Comparison of ENCODE assay signal across 9 mouse cellular contexts in the genomic region with DNA sequence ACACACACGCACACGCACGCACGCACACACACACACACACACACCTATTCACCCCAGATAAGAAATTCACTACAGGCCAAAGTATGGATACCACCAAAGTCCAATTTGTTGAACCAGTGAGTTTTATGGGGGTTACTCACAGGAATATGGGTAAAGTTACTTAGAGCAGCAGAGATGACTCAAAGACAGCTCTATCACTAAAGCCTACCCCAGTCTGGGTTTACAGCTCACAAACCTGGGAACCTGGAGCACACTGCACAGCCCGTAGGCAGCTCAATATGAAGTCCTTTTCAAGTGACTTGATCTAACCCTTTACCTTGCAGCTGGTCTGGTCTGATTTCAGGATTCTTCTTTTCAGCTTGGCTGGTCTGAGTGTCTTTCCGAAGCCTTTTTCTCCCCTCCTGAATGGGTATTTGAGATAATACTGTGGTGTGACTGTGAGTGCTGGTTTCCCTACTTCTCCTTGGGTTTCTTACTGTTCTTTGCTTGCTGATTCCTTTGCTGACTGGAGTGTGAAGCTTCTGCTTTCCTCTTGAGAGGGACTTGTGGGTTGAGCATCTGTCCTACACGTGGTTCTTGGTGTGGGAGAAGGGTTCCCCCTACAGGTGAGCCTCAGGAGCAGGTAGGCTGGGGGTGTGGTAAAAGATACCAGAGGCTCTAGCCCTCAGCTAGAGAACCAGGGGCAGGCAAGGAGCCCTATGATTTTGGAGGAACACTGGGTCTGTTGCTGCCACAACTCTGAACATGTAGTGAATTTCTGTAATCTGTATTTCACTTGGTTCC. TPM values are rescaled to one million over a fixed set of nuclear protein-coding genes. Genes with fewer than 3 reads are reported as not detected.
A peak's percentile ranks its signal among the peaks of the same experiment; 100 is the strongest.
DNase-seq lines count a peak whose midpoint lies in the region; ATAC-seq and TF ChIP-seq lines count a peak whose summit lies in the region.
"Had no signal": no experiment of that assay in that cellular context is flagged by ENCODE, and none has a peak within 500 bp of the region (broad histone marks: within the 10 kb centered on the region; RNA-seq: fewer than 3 reads in every experiment).

No protein-coding gene starts in this region.

- H3K27ac ChIP-seq in layer of hippocampus, adult 2 months, result no peak overlapping the region
- H3K27ac ChIP-seq: embryonic facial prominence, embryonic 15.5 days had no signal

- peak; percentile 95 for ATAC-seq in megakaryocyte, adult 5-6 weeks (ENCODE audit: poor library complexity, severe bottlenecking)

- H3K4me3 ChIP-seq in layer of hippocampus, adult 2 months, result no peak overlapping the region
- H3K4me3 ChIP-seq: embryonic facial prominence, embryonic 15.5 days had no signal

- TF ChIP-seq CTCF in layer of hippocampus, adult 2 months (conservative IDR thresholded peaks at IDR 0.05), result peak; percentile 60

- DNase-seq in layer of hippocampus, adult 2 months (ENCODE audit: low spot score in 2 of 2), result no peak
- DNase-seq in layer of hippocampus, adult 11-12 months (ENCODE audit: low spot score), result no peak
- DNase-seq in WW6 (ENCODE audit: low read depth, low spot score), result peak; percentile 22
- peak; percentile 77 for DNase-seq in induced T-regulatory cell, adult 2 months (ENCODE audit: low read depth)
- DNase-seq in right cerebral cortex, postnatal 4 days, result no peak
- DNase-seq in gastrocnemius, postnatal 4 days (ENCODE audit: low spot score in 2 of 2), result no peak
- no peak for DNase-seq in frontal cortex, postnatal 25 days (ENCODE audit: low spot score in 2 of 2)

RNA-seq across cellular contexts. Expression of gene Rbm33, which starts 12.3 kb away (rescaled TPM):
- 10 to 100 TPM; 70.5 to 78.4 TPM for total RNA-seq in layer of hippocampus, adult 2 months (2021)
- total RNA-seq in megakaryocyte, adult 5-6 weeks (2015), result 34.8 and 41.7 TPM in 2 replicates
- 45.1 and 53.9 TPM in 2 replicates for total RNA-seq in megakaryocyte, adult 5-6 weeks (2017)
- 10 to 100 TPM; 41.0 to 43.2 TPM for total RNA-seq in gastrocnemius, postnatal 4 days (2021)

Comparison
In these comparisons a context has a peak if more than half of its experiments do, and no peak if none do; other contexts are left out.
1. DNase-seq: peak in WW6 (single experiment) and induced T-regulatory cell, adult 2 months (single experiment); none in layer of hippocampus, adult 2 months (0 of 2), layer of hippocampus, adult 11-12 months (single experiment), right cerebral cortex, postnatal 4 days (single experiment), gastrocnemius, postnatal 4 days (0 of 2) and frontal cortex, postnatal 25 days (0 of 2).